Mouse (Mus musculus) kidney, adult 2 months (tissue): ENCODE data around the gene Coro7.

Source experiments
- CTCF ChIP-seq: fragments of 200-500 bp; conservative IDR thresholded peaks from 2 replicates; pipeline ENCODE4 v1.5.1; 2011; ENCODE audit warnings: low read depth, mild to moderate bottlenecking, control low read depth, low read length, moderate library complexity, mixed read lengths; ENCODE audit not compliant: insufficient read depth, insufficient read length
- POLR2A ChIP-seq: fragments of 200-500 bp; IDR thresholded peaks from one replicate; pipeline ENCODE4 v1.6.1; 2011; ENCODE audit warnings: low read depth, low read length, control low read depth

DNA sequence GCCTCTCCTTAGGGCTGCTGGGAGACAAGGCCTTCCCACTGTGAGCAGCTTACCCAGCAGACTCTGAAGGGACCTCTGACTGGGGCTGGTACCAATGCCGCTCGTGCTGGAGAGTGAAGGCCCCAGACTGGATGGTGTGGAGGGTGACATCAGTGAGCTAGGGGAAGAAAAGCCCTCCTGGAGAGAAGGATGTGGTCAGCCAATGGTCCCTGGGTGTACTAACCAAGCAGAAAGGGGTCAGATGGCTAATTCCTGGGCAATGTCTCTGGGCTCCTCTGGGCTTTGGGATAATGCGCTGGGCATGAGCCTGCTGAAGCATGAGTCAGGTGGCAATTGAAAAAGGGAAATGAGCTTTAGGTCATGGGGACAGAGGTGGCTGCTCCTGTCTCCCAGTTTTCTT is 45.9 kb downstream of the Coro7 start:
- TF ChIP-seq CTCF (no peak), POLR2A (no peak)
